Mouse (Mus musculus) stomach, postnatal 0 days (tissue): ENCODE measurements at regions not wholly inside any gene's neighbourhood (a gene's known extent, or its start where the extent isn't known, plus 50 kb on each side); places are given as distances from the start of the nearest gene placed in this dataset.

Experiments
- ATAC-seq: fragments of 200-750 bp; cut with Nextera tagmentation; 2 replicates; pipeline ENCODE4 v1.8.0; 2017; ENCODE audit not compliant: low FRiP score, low TSS enrichment
- DNase-seq: peaks from one replicate; pipeline ENCODE4 v3.0.0-alpha.2; 2016; ENCODE audit warnings: low spot score
- H3K27ac ChIP-seq: fragments of 300-500 bp; sonication (generic); replicated peaks from 2 replicates; pipeline ENCODE4 v1.5.1; 2014; ENCODE audit warnings: mild to moderate bottlenecking, control low read depth
- H3K27me3 ChIP-seq: fragments of 300-500 bp; sonication (generic); 2 replicates; pipeline ENCODE4 v1.6.1; 2014; ENCODE audit warnings: low read length; ENCODE audit not compliant: control insufficient read depth, insufficient read depth
- H3K36me3 ChIP-seq: fragments of 300-500 bp; sonication (generic); 2 replicates; pipeline ENCODE4 v1.6.1; 2014; ENCODE audit warnings: low read length, mixed read lengths; ENCODE audit not compliant: control insufficient read depth, insufficient read depth
- H3K4me1 ChIP-seq: fragments of 300-500 bp; sonication (generic); replicated peaks from 2 replicates; pipeline ENCODE4 v1.6.1; 2014; ENCODE audit warnings: antibody characterized with exemption; ENCODE audit not compliant: control insufficient read depth, insufficient read depth
- H3K4me2 ChIP-seq: fragments of 300-500 bp; sonication (generic); replicated peaks from 2 replicates; pipeline ENCODE4 v1.6.1; 2014; ENCODE audit warnings: low read depth, mild to moderate bottlenecking, control low read depth, moderate library complexity
- H3K4me3 ChIP-seq: fragments of 300-500 bp; sonication (generic); 2 replicates; pipeline ENCODE4 v1.5.1; 2014; ENCODE audit warnings: low read depth, low read length, control low read depth
- H3K9ac ChIP-seq: fragments of 300-500 bp; sonication (generic); 2 replicates; pipeline ENCODE4 v1.6.1; 2014; ENCODE audit warnings: mild to moderate bottlenecking, low read length, control low read depth, mixed read lengths
- H3K9me3 ChIP-seq: fragments of 300-500 bp; sonication (generic); 2 replicates; pipeline ENCODE4 v1.6.1; 2016; ENCODE audit warnings: low read length; ENCODE audit not compliant: control insufficient read depth
- CTCF ChIP-seq: IDR thresholded peaks from 2 replicates; pipeline ENCODE4 v1.5.1; 2016; ENCODE audit warnings: antibody characterized with exemption, low read depth, mild to moderate bottlenecking, moderate library complexity
- EP300 ChIP-seq: optimal IDR thresholded peaks from 2 replicates; pipeline ENCODE3; 2016; ENCODE audit warnings: antibody characterized with exemption
- WGBS: fragments of 180-500 bp; shearing (Covaris S2); extraction: QIAGEN DNeasy Blood & Tissue Kit; methylation state at CpG from one replicate; pipeline ENCODE4 v1.1.7; 2014; 5-methylcytosine and 5-hydroxymethylcytosine counted together

- 71% methylated on average over 6 of the region's 6 CpGs for WGBS
- no peak overlapping the region for H3K9ac ChIP-seq
- no peak for ATAC-seq
Observed at GRCm38 (mm10) chr14:105720816-105721510, 175.7 kb downstream of the Spry2 start.

GRCm38 (mm10) chr14:105718676-105719441, 177.8 kb downstream of the Spry2 start:
- Histone ChIP-seq H3K4me3 (no peak overlapping the region), H3K4me2 (no peak overlapping the region), H3K4me1 (no peaks in the 10 kb centered on the region), H3K9ac (no peak overlapping the region), H3K9me3 (no peaks in the 10 kb centered on the region), H3K36me3 (no peaks in the 10 kb centered on the region), H3K27me3 (no peaks in the 10 kb centered on the region), H3K27ac (no peak overlapping the region)
- no peak for DNase-seq
- no peak for ATAC-seq
- 58% methylated on average over 6 of the region's 6 CpGs for WGBS
- TF ChIP-seq CTCF (no peak), EP300 (no peak)

More at GRCm38 (mm10) chr14:105720816-105721510, 175.7 kb downstream of the Spry2 start:
- H3K27me3 ChIP-seq = no peaks in the 10 kb centered on the region
- no peaks in the 10 kb centered on the region for H3K9me3 ChIP-seq
- H3K4me1 ChIP-seq = no peaks in the 10 kb centered on the region
- no peak for DNase-seq
- no peak overlapping the region for H3K4me2 ChIP-seq
- no peaks in the 10 kb centered on the region for H3K36me3 ChIP-seq
- TF ChIP-seq CTCF = no peak
- no peak overlapping the region for H3K4me3 ChIP-seq
- H3K27ac ChIP-seq = no peak overlapping the region

GRCm38 (mm10) chr14:105717821-105718220, 178.8 kb downstream of the Spry2 start:
- 54% methylated on average over 2 of the region's 2 CpGs for WGBS
- no peak overlapping the region for H3K27ac ChIP-seq
- TF ChIP-seq CTCF (no peak), EP300 (no peak)

GRCm38 (mm10) chr14:105708691-105709090, 187.9 kb downstream of the Spry2 start:
- Histone ChIP-seq H3K4me1 (no peaks in the 10 kb centered on the region), H3K4me2 (no peak overlapping the region), H3K9ac (no peak overlapping the region), H3K27me3 (no peaks in the 10 kb centered on the region), H3K9me3 (no peaks in the 10 kb centered on the region), H3K36me3 (no peaks in the 10 kb centered on the region), H3K4me3 (no peak overlapping the region), H3K27ac (no peak overlapping the region)
- WGBS = 57% methylated on average over 2 of the region's 2 CpGs
- no peak for ATAC-seq
- TF ChIP-seq CTCF = no peak
- no peak for DNase-seq

More at GRCm38 (mm10) chr14:105717821-105718220, 178.8 kb downstream of the Spry2 start:
- H3K4me2 ChIP-seq = no peak overlapping the region
- DNase-seq (no peak), ATAC-seq (no peak)
- no peaks in the 10 kb centered on the region for H3K4me1 ChIP-seq
- no peaks in the 10 kb centered on the region for H3K27me3 ChIP-seq
- H3K36me3 ChIP-seq = no peaks in the 10 kb centered on the region
- no peak overlapping the region for H3K9ac ChIP-seq
- H3K4me3 ChIP-seq = no peak overlapping the region
- no peaks in the 10 kb centered on the region for H3K9me3 ChIP-seq

- no peak overlapping the region for H3K4me2 ChIP-seq
- no peak overlapping the region for H3K9ac ChIP-seq
- no peak for TF ChIP-seq EP300
- TF ChIP-seq CTCF = no peak
- H3K4me1 ChIP-seq = no peaks in the 10 kb centered on the region
- ATAC-seq = no peak
- no peak overlapping the region for H3K4me3 ChIP-seq
- no peaks in the 10 kb centered on the region for H3K27me3 ChIP-seq
- no peak for DNase-seq
- H3K36me3 ChIP-seq = no peaks in the 10 kb centered on the region
- 96% methylated on average over 7 of the region's 7 CpGs for WGBS
- H3K9me3 ChIP-seq = no peaks in the 10 kb centered on the region
- H3K27ac ChIP-seq = no peak overlapping the region
Observed at GRCm38 (mm10) chr14:105706756-105707155, 189.9 kb downstream of the Spry2 start.

GRCm38 (mm10) chr14:105698616-105699015, 198.0 kb downstream of the Spry2 start:
- Histone ChIP-seq H3K9ac (no peak overlapping the region), H3K9me3 (no peaks in the 10 kb centered on the region), H3K4me1 (no peaks in the 10 kb centered on the region), H3K27me3 (no peaks in the 10 kb centered on the region), H3K4me3 (no peak overlapping the region), H3K36me3 (no peaks in the 10 kb centered on the region), H3K4me2 (no peak overlapping the region), H3K27ac (no peak overlapping the region)
- TF ChIP-seq CTCF (no peak), EP300 (no peak)
- 26% methylated on average over 1 of the region's 1 CpGs for WGBS
- DNase-seq (no peak), ATAC-seq (no peak)
